Mouse (Mus musculus) effector memory CD4-positive, alpha-beta T cell, adult 7 months (primary cell): ENCODE data around the gene Lrrc26. TPM values are rescaled to one million over a fixed set of nuclear protein-coding genes. Genes with fewer than 3 reads are reported as not detected.

ENCODE experiments used
- polyA plus RNA-seq: library from polyadenylated mRNA; unstranded; fragments of 100-300 nt; shearing (Covaris generic); gene quantifications from one replicate; pipeline ENCODE4 v1.2.1, GENCODE M21; 2017

Gene Lrrc26
- polyA plus RNA-seq, result not detected

DNA sequence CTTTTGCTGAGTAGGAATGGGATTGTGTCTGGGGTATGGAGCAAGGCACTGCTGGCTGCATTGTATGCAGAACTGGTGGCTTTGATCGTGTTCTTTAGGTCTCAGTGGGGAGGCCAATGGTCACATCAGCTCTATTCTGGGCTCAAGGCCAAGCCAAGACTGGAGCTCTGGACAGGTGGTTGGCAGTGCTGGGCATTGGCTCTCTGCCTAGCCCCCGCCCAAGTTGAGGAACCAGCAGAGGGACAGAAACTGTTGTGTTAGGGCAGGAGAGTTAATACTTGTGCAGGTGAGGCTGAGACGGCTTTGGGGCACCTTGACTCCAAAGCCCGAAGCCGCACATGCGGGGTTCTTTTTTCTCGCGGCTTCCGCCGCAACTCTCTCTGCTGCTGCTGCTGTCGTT is at the start of gene Lrrc26:
Lrrc26 (plus strand) TSS at position 265 of the 400 bp plus-strand sequence.

DNA sequence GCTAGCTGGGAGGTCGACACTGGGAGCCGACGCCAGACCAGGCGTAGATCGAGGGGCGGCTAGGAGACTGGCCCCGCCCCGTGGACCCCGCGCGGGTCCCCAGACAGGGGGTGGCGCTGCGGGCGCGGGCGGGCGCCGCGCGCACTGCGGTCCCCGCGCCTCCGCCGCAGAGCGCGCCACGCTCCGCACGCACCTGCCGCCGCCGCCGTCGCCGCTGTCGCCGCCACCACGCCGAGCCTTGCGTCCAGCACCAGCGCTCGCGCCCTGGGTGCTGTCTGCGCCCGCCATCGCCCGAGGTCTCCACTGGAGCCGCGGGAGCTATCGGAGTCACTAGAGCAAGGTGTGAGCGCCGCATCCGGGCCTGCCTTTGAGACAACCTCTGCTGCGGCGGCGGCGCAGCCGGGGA is 47.6 kb upstream of the Lrrc26 start, which contains the start of the genes Rnf208 and Cysrt1:
Rnf208 (plus strand) TSS at position 155 of the 406 bp plus-strand sequence.
Cysrt1 (minus strand) TSS at position 352 of the 406 bp plus-strand sequence.

DNA sequence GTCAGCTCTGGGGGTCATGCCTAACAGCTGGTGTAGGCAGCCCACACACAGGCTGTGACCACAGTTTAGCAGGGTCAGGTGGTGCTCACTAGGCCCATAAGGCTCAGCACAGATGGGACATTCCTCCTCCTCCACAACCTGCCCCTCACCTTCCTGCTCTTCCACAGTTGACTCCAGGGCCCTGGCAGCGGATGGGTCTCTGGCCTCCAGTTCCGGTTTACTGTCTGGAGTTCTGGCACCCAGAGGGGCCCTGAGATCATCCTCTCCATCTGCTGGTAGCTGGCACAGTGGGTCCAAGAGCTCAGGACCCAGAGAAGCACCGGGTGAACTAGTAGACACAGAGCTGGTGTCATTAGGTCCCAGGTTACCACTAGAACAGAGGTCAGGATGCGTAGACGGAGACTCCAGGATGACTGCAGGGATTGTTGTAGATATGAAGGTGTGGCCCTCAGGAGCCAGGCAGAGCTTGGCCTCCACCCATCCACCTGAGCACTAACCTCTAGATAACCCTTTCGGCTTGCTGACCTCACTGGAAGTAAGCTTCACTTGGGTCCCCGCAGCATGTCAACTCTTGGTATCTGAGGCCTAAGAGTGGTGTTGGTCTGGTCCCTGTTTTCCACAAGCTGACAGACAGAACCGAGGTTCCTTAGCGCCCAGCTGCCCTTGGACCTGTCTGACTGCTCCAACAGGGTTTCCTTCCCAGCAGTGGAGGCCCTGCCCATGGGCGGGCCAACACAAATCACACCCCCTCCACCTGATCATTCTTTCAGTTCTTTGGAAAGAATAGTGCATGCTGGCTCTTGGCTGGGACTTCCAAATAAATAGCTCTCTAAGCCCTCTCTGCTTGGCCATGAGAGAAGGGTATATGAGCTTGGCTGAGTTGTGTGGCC is 43.3 kb upstream of the Lrrc26 start, which contains the start of gene AL732309.1:
AL732309.1 (minus strand) TSS at position 681 of the 890 bp plus-strand sequence.

DNA sequence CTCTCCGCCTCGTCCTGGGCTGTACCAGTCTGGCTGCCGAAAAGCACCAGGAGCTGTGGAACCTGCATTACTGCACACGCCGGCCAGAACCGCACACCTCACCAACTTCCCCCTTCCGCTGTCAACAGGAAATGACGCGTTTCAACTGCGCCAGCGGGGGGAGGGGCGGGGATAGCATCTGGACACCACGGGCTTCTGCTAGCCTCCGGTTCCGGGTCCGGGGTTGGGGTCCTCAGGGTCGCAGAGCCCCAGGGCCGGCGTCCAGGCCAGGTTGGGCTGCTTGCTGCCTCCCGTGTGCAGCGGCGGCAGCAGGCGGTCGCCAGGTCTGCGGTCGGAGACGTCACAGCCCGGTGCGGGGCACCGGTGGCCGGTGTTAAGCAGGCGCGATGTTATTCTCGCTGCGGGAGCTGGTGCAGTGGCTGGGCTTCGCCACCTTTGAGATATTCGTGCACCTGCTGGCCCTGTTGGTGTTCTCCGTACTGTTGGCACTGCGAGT is 34.4 kb upstream of the Lrrc26 start, which contains the start of gene Tmem203:
Tmem203 (plus strand) TSS at position 156 of the 496 bp plus-strand sequence.

DNA sequence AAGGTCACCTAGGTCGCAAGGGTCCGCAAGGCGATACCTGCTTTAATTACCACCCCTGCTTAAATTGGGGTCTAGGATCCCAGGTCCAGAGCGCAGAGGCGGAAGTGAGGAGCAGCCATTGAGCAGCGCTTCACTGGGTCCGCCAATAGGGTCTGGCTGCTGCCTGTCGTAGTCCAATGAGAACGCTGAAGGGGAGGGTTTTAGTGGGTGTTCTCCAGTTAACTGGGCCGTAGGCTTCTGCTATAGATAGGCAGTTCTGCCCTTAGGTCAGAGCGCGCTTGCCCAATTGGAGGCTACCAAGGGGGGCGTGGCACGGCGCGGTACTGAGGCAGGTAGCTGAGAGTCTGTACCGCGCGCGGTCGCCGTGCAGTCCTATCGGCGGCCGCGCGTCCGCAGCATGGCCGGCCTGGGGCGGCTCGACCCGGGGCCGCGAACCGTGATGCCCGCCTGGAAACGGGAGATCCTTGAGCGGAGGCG is 27.4 kb upstream of the Lrrc26 start, which contains the start of gene Tprn:
Tprn (plus strand) TSS at position 328 of the 477 bp plus-strand sequence.

DNA sequence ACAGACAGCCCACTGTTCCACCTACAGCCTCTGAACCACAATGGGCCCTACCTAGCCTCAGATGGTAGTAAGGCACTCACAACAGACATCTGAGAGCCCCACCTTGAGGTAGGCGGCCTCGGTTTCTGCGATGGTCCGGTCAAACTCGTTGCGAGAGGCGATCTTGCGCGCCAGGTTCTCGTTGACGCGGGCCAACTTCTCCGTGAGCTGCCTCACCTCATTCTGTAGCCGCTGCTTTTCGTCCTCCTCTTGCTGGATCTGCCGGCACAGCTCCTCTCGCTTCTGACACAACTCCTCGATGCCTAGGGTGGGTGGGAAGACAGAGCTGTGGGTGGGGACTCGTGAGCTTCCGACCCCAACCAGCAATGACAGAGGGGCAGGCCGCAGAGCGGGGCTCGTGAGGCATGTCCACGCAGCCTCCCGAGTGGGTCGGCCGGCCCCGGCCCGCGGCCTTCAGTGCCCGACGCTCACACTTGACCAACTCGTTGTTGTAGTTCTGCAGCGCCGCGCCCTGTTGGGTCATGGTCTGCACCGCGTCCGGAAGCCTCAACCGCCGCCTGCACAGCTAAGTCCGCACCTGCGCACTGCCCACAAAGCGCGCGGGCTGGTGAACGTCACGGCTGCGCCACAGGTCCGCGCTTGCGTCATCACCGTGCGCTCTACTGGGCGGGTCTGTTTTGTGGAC is 17.7 kb upstream of the Lrrc26 start, which contains the start of the genes Ssna1 and Anapc2:
Ssna1 (minus strand) TSS at position 612 of the 685 bp plus-strand sequence.
Anapc2 (plus strand) TSS at position 652 of the 685 bp plus-strand sequence.

DNA sequence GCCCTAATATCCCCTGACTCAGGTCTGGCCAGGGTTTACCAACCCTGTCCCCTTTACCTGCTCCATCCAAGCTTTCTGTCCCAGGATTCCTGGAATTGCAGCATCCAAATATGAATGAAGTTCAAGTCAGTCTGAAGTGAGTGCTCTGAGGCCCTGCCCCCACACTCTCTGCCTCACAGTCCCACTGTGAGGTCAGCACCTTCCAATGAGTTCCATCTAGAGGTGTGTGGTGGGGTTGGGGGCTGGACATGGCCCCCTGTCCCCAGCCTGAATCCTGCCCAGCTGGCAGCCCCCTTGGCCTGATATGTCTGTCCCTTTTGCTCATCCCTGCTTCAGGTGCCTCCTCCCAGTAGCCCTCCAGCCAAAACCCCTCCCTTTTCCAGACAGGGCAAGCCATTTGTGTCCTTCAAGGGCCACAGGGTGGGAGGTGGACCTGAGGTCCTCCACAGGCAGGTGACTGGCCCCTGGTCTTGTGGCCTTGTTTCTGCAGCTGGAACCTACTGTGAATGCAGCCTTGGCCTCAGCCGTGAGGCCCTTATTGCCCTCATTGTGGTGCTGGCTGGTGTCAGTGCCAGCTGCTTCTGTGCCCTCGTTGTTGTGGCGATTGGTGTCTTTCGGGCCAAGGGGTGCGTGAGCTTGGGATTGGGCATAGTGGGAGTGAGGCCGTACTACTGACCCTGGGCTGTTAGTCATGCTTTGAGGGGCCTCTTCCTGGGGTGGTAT is 1.6 kb upstream of the Lrrc26 start, which contains the start of gene Tmem210:
Tmem210 (plus strand) TSS at position 219 of the 723 bp plus-strand sequence.

DNA sequence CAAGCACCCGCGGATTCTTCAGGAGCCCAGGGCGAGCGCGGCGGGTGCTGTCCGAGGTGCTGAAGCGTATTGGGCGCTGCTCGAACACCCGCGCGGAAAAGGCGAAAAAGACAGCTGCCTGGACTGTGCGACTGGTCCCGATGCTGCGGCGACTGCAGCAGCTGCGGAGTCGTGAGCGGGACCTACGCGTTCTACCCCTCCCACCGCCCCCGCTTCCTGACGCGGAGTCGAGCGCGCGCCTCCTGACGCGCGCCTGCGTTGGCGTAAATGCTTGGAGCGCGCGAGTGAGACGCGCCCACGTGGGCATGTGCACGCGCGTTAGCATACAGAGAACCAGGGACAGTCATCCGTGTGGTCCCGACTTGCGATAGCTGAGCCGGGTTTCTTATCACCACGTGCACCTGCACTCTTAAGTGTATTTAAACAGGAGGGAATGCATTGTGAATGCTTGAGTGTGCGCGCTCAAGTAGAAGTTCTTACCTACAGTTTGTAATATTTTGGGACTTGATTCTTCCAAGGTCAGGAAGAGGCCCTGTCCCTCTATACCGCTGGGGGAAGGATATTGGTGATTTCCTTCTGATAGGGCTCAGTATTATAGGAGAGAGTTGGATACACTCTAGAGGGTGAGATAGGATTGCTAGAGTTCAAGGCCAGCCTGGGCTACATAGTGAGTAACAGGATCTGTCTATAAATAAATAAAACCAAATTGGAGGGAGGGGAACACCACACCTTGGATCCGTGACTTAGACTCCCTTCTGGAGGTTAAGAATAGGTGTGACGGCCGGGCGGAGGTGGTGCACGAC is 29.5 kb downstream of the Lrrc26 start, which contains the start of gene Grin1:
Grin1 (minus strand) TSS at position 217 of the 803 bp plus-strand sequence.

DNA sequence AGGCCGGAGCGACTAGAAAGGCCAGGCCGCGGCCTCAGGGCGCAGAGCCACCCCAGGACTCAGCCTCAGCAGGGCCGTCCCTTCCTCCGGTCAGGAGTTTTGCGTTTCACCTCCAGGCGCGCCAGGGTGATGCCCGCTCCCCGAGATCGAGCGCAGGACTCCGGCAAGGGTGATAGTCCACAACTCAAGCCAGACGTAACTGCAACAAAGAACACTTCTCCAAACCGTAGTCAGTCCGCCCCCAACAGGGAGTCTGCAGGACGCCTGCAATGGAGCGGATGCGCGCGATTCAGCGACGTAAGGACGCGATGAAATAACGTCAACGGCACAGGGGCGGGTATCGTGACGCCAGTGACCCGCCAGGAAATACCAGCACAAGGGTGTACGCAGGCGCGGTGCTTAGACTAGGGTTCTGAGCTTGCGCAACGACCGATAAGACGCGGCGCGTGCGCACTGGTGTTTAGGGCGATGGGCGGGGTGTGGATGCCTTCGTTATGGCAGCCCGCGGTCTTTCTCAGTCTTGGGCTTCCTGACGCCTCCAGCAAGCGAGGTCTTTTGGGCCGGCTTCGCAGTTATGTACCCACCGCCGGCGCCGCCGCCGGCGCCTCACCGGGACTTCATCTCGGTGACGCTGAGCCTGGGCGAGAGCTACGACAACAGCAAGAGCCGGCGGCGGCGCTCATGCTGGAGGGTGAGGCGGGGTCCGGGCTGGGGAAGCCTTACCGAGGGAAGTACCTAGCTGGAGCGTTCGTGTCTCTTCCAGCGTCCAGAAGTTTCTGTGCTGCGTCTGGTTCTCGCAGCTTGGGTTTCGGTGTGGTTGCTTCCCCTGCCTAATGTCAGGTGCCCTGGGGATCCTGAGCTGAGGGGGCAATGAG is 42.8 kb downstream of the Lrrc26 start, which contains the start of gene Man1b1:
Man1b1 (plus strand) TSS at position 53 of the 875 bp plus-strand sequence.

Other genes with a start within 250 kb of the Lrrc26 start
- gene Nsmf, start 235.6 kb upstream of the Lrrc26 start, polyA plus RNA-seq, result 26.2 TPM
- gene Entpd8, start 209.6 kb upstream of the Lrrc26 start, polyA plus RNA-seq, result not detected
- gene Noxa1, start 194.8 kb upstream of the Lrrc26 start, polyA plus RNA-seq, result 0.24 TPM
- 8.6 TPM for gene Nrarp, start 109.2 kb upstream of the Lrrc26 start, polyA plus RNA-seq
- 32.6 TPM for gene Tor4a, start 93.0 kb upstream of the Lrrc26 start, polyA plus RNA-seq
- 86.6 TPM for gene Nelfb, start 78.4 kb upstream of the Lrrc26 start, polyA plus RNA-seq
- 0.68 TPM for gene Stpg3, start 75.3 kb upstream of the Lrrc26 start, polyA plus RNA-seq
- not detected for gene Fam166a, start 71.2 kb upstream of the Lrrc26 start, polyA plus RNA-seq
- gene Tubb4b, start 65.2 kb upstream of the Lrrc26 start, polyA plus RNA-seq, result 119 TPM
- not detected for gene Slc34a3, start 55.6 kb upstream of the Lrrc26 start, polyA plus RNA-seq
- not detected for gene Rnf224, start 53.1 kb upstream of the Lrrc26 start, polyA plus RNA-seq
- gene Rnf208, start 47.7 kb upstream of the Lrrc26 start, polyA plus RNA-seq, result not detected
- not detected for gene Cysrt1, start 47.5 kb upstream of the Lrrc26 start, polyA plus RNA-seq
- 5.2 TPM for gene AL732309.1, start 43.1 kb upstream of the Lrrc26 start, polyA plus RNA-seq
- gene Tmem203, start 34.5 kb upstream of the Lrrc26 start, polyA plus RNA-seq, result 13.5 TPM
- gene Tprn, start 27.3 kb upstream of the Lrrc26 start, polyA plus RNA-seq, result 25.6 TPM
- gene Ssna1, start 17.5 kb upstream of the Lrrc26 start, polyA plus RNA-seq, result 64.4 TPM
- 76.4 TPM for gene Anapc2, start 17.4 kb upstream of the Lrrc26 start, polyA plus RNA-seq
- 0.91 TPM for gene Tmem210, start 1.8 kb upstream of the Lrrc26 start, polyA plus RNA-seq
- not detected for gene Grin1, start 29.3 kb downstream of the Lrrc26 start, polyA plus RNA-seq
- 25.5 TPM for gene Man1b1, start 42.4 kb downstream of the Lrrc26 start, polyA plus RNA-seq
- gene Dpp7, start 66.4 kb downstream of the Lrrc26 start, polyA plus RNA-seq, result 12.7 TPM
- 23.4 TPM for gene Uap1l1, start 75.8 kb downstream of the Lrrc26 start, polyA plus RNA-seq
- gene Sapcd2, start 82.4 kb downstream of the Lrrc26 start, polyA plus RNA-seq, result not detected
- not detected for gene Entpd2, start 106.0 kb downstream of the Lrrc26 start, polyA plus RNA-seq
- gene Npdc1, start 109.4 kb downstream of the Lrrc26 start, polyA plus RNA-seq, result 2.1 TPM
- 0.26 TPM for gene Fut7, start 133.4 kb downstream of the Lrrc26 start, polyA plus RNA-seq
- gene Abca2, start 138.8 kb downstream of the Lrrc26 start, polyA plus RNA-seq, result 51.3 TPM
- gene Clic3, start 166.9 kb downstream of the Lrrc26 start, polyA plus RNA-seq, result 1.0 TPM
- gene Paxx, start 171.2 kb downstream of the Lrrc26 start, polyA plus RNA-seq, result 50.2 TPM
- not detected for gene Ptgds, start 180.1 kb downstream of the Lrrc26 start, polyA plus RNA-seq
- not detected for gene Lcn12, start 204.0 kb downstream of the Lrrc26 start, polyA plus RNA-seq
- gene Fbxw5, start 210.8 kb downstream of the Lrrc26 start, polyA plus RNA-seq, result 71.7 TPM
- 4.6 TPM for gene C8g, start 211.8 kb downstream of the Lrrc26 start, polyA plus RNA-seq